Mouse (Mus musculus): Measurements from ENCODE around the gene Nobox.

The Nobox gene

GRCm38 (mm10) chr6:43274123-43274522 lies 35.2 kb downstream of the Nobox start:
- no peak for DNase-seq (ENCODE audit: low spot score in 2 of 2)

GRCm38 (mm10) chr6:43272597-43272996 lies 36.8 kb downstream of the Nobox start:
- DNase-seq (ENCODE audit: low spot score in 2 of 2): no peak

DNA sequence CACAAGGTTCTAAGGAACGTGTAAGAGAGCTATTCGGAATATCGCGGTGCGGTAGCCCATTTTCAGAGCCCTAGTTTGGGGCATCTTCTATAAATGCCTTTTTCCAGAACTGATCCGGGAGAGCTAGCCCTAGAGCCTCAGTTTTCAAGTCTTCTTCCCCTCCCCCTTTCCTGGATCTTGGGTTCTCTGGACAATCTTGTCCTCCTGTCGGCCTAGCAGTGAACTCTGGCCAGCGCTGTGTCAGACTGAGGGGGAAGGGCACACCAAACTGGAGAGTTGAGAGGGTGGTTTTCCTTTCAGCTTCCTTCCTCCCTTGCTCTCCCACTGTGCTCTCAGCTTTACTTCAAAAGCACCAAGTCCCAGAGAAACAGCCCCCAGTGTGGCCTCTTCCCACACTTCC lies 43.0 kb downstream of the Nobox start:
- no peak for DNase-seq (ENCODE audit: low spot score in 2 of 2)

- no peak for DNase-seq (ENCODE audit: low spot score in 2 of 2)
Observed at GRCm38 (mm10) chr6:43265363-43266041, 43.9 kb downstream of the Nobox start, which contains the start of gene Arhgef5. Gene Arhgef5 (plus strand): TSS chr6:43265582.

- no peak for DNase-seq (ENCODE audit: low spot score in 2 of 2)
Observed at GRCm38 (mm10) chr6:43260756-43261155, 48.6 kb downstream of the Nobox start.

GRCm38 (mm10) chr6:43254193-43254926 lies 55.0 kb downstream of the Nobox start:
- no peak for DNase-seq (ENCODE audit: low spot score in 2 of 2)

Data from frontal cortex, postnatal 14 days (tissue).